Mouse (Mus musculus): Measurements from ENCODE around the gene Hoxa5.

- no peak for TF ChIP-seq CTCF (IDR thresholded peaks at IDR 0.05; ENCODE audit: extremely low read depth, insufficient read depth, insufficient read length, insufficient replicate concordance)
- no peak for TF ChIP-seq POLR2A (IDR thresholded peaks at IDR 0.05; ENCODE audit: low read depth, low read length)
Measured at GRCm38 (mm10) chr6:52160511-52161335, 43.7 kb downstream of the Hoxa5 start.
